Mouse (Mus musculus) testis, adult 2 months (tissue): ENCODE results near the gene Ugdh.
"Not testable (repeated sequence)": the region's sequence is repeated elsewhere in the genome, so short reads cannot be mapped to it uniquely, and the experiment has no call there.

Source experiments
- CTCF ChIP-seq: fragments of 200-500 bp; IDR thresholded peaks from 2 replicates; pipeline ENCODE4 v1.5.1; 2012; ENCODE audit warnings: low read depth, mild to moderate bottlenecking, inconsistent platforms, low read length, moderate library complexity; ENCODE audit not compliant: control insufficient read depth, insufficient read depth, insufficient replicate concordance
- POLR2A ChIP-seq: fragments of 200-500 bp; IDR thresholded peaks from 2 replicates; pipeline ENCODE4 v1.6.1; 2012; ENCODE audit warnings: low read depth, mild to moderate bottlenecking, inconsistent platforms, low read length, moderate library complexity; ENCODE audit not compliant: control insufficient read depth

- TF ChIP-seq POLR2A, CTCF: not testable (repeated sequence)
Observed at GRCm38 (mm10) chr5:65476739-65477138, 41.0 kb upstream of the Ugdh start.
